Mouse (Mus musculus): ENCODE measurements at regions not wholly inside any gene's neighbourhood (a gene's known extent, or its start where the extent isn't known, plus 50 kb on each side); places are given as distances from the start of the nearest gene placed in this dataset.

GRCm38 (mm10) chr1:128701326-128701725 lies 109.2 kb upstream of the Cxcr4 start:
- H3K36me3 ChIP-seq (ENCODE audit: control insufficient read depth, insufficient read depth, low read length): no peaks in the 10 kb centered on the region
- DNase-seq (ENCODE audit: low spot score) (no peak), ATAC-seq (ENCODE audit: low FRiP score, low read depth) (no peak)
- no peak overlapping the region for H3K27ac ChIP-seq (replicated peaks; ENCODE audit: low read depth, low read length)
- H3K4me2 ChIP-seq (replicated peaks; ENCODE audit: low read depth, low read length, severe bottlenecking): no peak overlapping the region
- H3K27me3 ChIP-seq (ENCODE audit: control insufficient read depth, insufficient read depth, low read length): no peaks in the 10 kb centered on the region
- no peaks in the 10 kb centered on the region for H3K4me1 ChIP-seq (ENCODE audit: control insufficient read depth, insufficient read depth, low read length)
- H3K9ac ChIP-seq (ENCODE audit: low read depth, low read length, severe bottlenecking): no peak overlapping the region
- WGBS: 69% methylated on average over 3 of the region's 3 CpGs
- TF ChIP-seq POLR2A (IDR thresholded peaks at IDR 0.05; ENCODE audit: borderline replicate concordance, extremely low read depth, insufficient read depth, insufficient read length): no peak
- no peaks in the 10 kb centered on the region for H3K9me3 ChIP-seq (ENCODE audit: control insufficient read depth, low read length)
- H3K4me3 ChIP-seq (replicated peaks; ENCODE audit: low read length): no peak overlapping the region

- 89% methylated on average over 4 of the region's 4 CpGs for WGBS
- no peak for TF ChIP-seq POLR2A (IDR thresholded peaks at IDR 0.05; ENCODE audit: borderline replicate concordance, extremely low read depth, insufficient read depth, insufficient read length)
- no peak overlapping the region for H3K27ac ChIP-seq (replicated peaks; ENCODE audit: low read depth, low read length)
- H3K4me2 ChIP-seq (replicated peaks; ENCODE audit: low read depth, low read length, severe bottlenecking): no peak overlapping the region
- no peak overlapping the region for H3K9ac ChIP-seq (ENCODE audit: low read depth, low read length, severe bottlenecking)
- H3K9me3 ChIP-seq (ENCODE audit: control insufficient read depth, low read length): no peaks in the 10 kb centered on the region
- H3K36me3 ChIP-seq (ENCODE audit: control insufficient read depth, insufficient read depth, low read length): no peaks in the 10 kb centered on the region
- ATAC-seq (ENCODE audit: low FRiP score, low read depth) (no peak), DNase-seq (ENCODE audit: low spot score) (no peak)
- no peaks in the 10 kb centered on the region for H3K27me3 ChIP-seq (ENCODE audit: control insufficient read depth, insufficient read depth, low read length)
- H3K4me3 ChIP-seq (replicated peaks; ENCODE audit: low read length): no peak overlapping the region
- no peaks in the 10 kb centered on the region for H3K4me1 ChIP-seq (ENCODE audit: control insufficient read depth, insufficient read depth, low read length)
Measured at GRCm38 (mm10) chr1:128697962-128698361, 105.9 kb upstream of the Cxcr4 start.

GRCm38 (mm10) chr1:128695936-128696335 lies 103.8 kb upstream of the Cxcr4 start:
- Histone ChIP-seq H3K9me3 (ENCODE audit: control insufficient read depth, low read length) (no peaks in the 10 kb centered on the region), H3K27ac (replicated peaks; ENCODE audit: low read depth, low read length) (no peak overlapping the region), H3K27me3 (ENCODE audit: control insufficient read depth, insufficient read depth, low read length) (no peaks in the 10 kb centered on the region), H3K9ac (ENCODE audit: low read depth, low read length, severe bottlenecking) (no peak overlapping the region), H3K4me2 (replicated peaks; ENCODE audit: low read depth, low read length, severe bottlenecking) (no peak overlapping the region), H3K4me1 (ENCODE audit: control insufficient read depth, insufficient read depth, low read length) (no peaks in the 10 kb centered on the region), H3K4me3 (replicated peaks; ENCODE audit: low read length) (no peak overlapping the region), H3K36me3 (ENCODE audit: control insufficient read depth, insufficient read depth, low read length) (no peaks in the 10 kb centered on the region)
- ATAC-seq (ENCODE audit: low FRiP score, low read depth) (no peak), DNase-seq (ENCODE audit: low spot score) (no peak)
- WGBS: 86% methylated on average over 2 of the region's 2 CpGs
- no peak for TF ChIP-seq POLR2A (IDR thresholded peaks at IDR 0.05; ENCODE audit: borderline replicate concordance, extremely low read depth, insufficient read depth, insufficient read length)

GRCm38 (mm10) chr1:128692799-128693198 lies 100.7 kb upstream of the Cxcr4 start:
- no peak for TF ChIP-seq POLR2A (IDR thresholded peaks at IDR 0.05; ENCODE audit: borderline replicate concordance, extremely low read depth, insufficient read depth, insufficient read length)
- Histone ChIP-seq H3K4me3 (replicated peaks; ENCODE audit: low read length) (no peak overlapping the region), H3K27me3 (ENCODE audit: control insufficient read depth, insufficient read depth, low read length) (no peaks in the 10 kb centered on the region), H3K9me3 (ENCODE audit: control insufficient read depth, low read length) (no peaks in the 10 kb centered on the region), H3K4me2 (replicated peaks; ENCODE audit: low read depth, low read length, severe bottlenecking) (no peak overlapping the region), H3K9ac (ENCODE audit: low read depth, low read length, severe bottlenecking) (no peak overlapping the region), H3K4me1 (ENCODE audit: control insufficient read depth, insufficient read depth, low read length) (no peaks in the 10 kb centered on the region), H3K27ac (replicated peaks; ENCODE audit: low read depth, low read length) (no peak overlapping the region), H3K36me3 (ENCODE audit: control insufficient read depth, insufficient read depth, low read length) (no peaks in the 10 kb centered on the region)
- ATAC-seq (ENCODE audit: low FRiP score, low read depth) (no peak), DNase-seq (ENCODE audit: low spot score) (no peak)

GRCm38 (mm10) chr1:128692313-128692712 lies 100.2 kb upstream of the Cxcr4 start:
- Histone ChIP-seq H3K27ac (replicated peaks; ENCODE audit: low read depth, low read length) (no peak overlapping the region), H3K9ac (ENCODE audit: low read depth, low read length, severe bottlenecking) (no peak overlapping the region), H3K36me3 (ENCODE audit: control insufficient read depth, insufficient read depth, low read length) (no peaks in the 10 kb centered on the region), H3K4me3 (replicated peaks; ENCODE audit: low read length) (no peak overlapping the region), H3K9me3 (ENCODE audit: control insufficient read depth, low read length) (no peaks in the 10 kb centered on the region), H3K4me1 (ENCODE audit: control insufficient read depth, insufficient read depth, low read length) (peaks cover 4% of the 10 kb centered on the region; the same call in 1 of the 2 replicates), H3K4me2 (replicated peaks; ENCODE audit: low read depth, low read length, severe bottlenecking) (no peak overlapping the region), H3K27me3 (ENCODE audit: control insufficient read depth, insufficient read depth, low read length) (no peaks in the 10 kb centered on the region)
- 21% methylated on average over 8 of the region's 8 CpGs for WGBS
- DNase-seq (ENCODE audit: low spot score) (no peak), ATAC-seq (ENCODE audit: low FRiP score, low read depth) (no peak)
- TF ChIP-seq POLR2A (IDR thresholded peaks at IDR 0.05; ENCODE audit: borderline replicate concordance, extremely low read depth, insufficient read depth, insufficient read length): no peak

Measured in limb, embryonic 14.5 days (tissue).